Mouse (Mus musculus) gastrocnemius, postnatal 25 days (tissue): ENCODE results near the gene Chchd3. TPM values are rescaled to one million over a fixed set of nuclear protein-coding genes. Genes with fewer than 3 reads are reported as not detected.

Source experiments
- DNase-seq: peaks from one replicate; pipeline ENCODE4 v3.0.0; 2022
- long read RNA-seq, 2 experiments: library from polyadenylated mRNA; stranded (forward); transcript quantifications; one replicate each; pipeline ENCODE4 v2.0.0; 2021
- total RNA-seq, 2 experiments: library from RNA; stranded (reverse); gene quantifications; 1 replicate in 1 of 2; 2 replicates in 1 of 2; pipeline ENCODE4 v1.2.3; 2021

The Chchd3 gene
- total RNA-seq: 100 to 1,000 TPM; 366 to 394 TPM
- long read RNA-seq, experiment 1, transcript Chchd3-201 (8 exons, 1,550 nt): major isoform, 506 of 533 reads
- long read RNA-seq, experiment 1, partial matches to known transcripts: 7 of 533 reads
- long read RNA-seq, experiment 1, other reads (novel, unspliced or antisense): 19 of 533 reads
- long read RNA-seq, experiment 2, transcript Chchd3-201 (8 exons, 1,550 nt): major isoform, 500 of 526 reads
- long read RNA-seq, experiment 2, partial matches to known transcripts: 6 of 526 reads
- long read RNA-seq, experiment 2, other reads (novel, unspliced or antisense): 18 of 526 reads

GRCm38 (mm10) chr6:33059735-33060576 is at the start of gene Chchd3:
Gene Chchd3, minus strand, starts transcription at chr6:33060260.
- peak; percentile 98 for DNase-seq

- no peak for DNase-seq
Measured at GRCm38 (mm10) chr6:33104661-33105060, 44.6 kb upstream of the Chchd3 start.

DNA sequence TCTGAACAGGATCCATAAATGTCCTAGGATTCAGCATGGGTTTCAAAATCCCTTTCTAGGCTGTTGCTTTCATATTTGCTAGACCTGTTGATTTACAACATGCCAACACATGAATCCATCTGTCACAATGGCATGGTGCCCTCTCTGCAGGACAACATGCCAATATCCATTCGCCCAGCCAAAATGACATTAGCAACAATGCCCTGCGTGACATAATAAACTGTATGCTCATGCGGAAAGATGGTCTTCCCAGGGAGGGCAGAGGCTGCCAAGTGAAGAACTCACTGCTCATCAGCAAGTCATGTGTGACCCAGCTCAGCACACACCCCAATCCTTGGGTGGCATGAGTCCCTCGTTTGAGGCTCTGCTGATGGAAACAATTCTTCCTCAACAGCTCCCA is 38.8 kb upstream of the Chchd3 start:
- DNase-seq: no peak

GRCm38 (mm10) chr6:33094671-33095233 is 34.7 kb upstream of the Chchd3 start:
- DNase-seq: no peak

- no peak for DNase-seq
Measured at GRCm38 (mm10) chr6:33080186-33080585, 20.1 kb upstream of the Chchd3 start.

DNA sequence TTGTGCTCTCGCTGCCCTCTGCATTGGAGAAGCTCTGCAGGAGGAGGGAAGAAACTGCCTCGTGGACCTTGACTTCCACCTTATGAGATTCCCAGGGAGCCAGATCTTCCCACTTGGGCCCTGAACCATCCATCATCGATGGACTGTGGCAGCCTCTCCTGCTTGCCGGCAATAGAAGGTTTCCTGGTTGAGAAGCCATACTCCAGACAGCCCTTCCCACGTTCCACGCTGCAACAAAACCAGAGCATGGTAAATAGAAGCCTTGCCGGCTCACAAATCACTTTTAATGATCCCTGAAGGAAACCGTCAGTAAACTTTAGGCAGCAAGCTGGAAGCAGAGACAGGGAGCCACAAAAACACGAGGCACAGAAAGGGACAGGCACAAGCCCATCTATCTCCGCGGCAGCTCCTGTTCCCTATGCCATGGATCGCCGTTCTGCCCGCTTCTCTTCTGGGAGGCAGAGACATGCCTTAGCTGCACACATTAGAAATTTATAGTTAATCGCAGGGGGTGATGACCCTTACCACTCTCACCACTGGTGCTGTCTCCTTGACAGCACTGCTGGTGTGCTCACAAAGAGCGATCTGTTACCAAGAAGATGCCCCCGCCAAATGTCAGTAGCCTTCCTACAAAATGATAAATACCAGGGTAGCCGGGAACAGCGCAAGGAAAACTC is 18.3 kb upstream of the Chchd3 start:
- no peak for DNase-seq

- no peak for DNase-seq
Measured at GRCm38 (mm10) chr6:33066462-33066861, 6.4 kb upstream of the Chchd3 start.

- DNase-seq: peak; percentile 13
Measured at GRCm38 (mm10) chr6:33059276-33059675, 784 bp downstream of the Chchd3 start.

DNA sequence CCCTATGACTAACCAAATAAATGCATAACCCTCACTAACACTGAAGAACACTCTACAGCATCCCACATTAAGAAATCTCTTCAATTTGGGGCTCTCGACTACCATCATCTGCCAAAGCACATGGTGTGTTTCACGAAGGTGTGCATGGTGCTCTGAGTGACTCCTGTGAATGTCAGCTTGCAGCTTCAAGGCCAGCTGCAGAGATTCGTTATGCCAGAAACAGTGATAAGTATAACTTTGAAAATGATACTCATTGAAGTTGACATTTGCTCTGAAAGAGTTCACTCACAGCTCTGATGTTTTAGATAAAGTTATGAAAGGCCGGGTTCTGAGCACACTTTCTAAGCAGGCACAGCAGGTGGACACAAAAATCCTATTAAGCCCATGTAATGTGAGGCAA is 3.7 kb downstream of the Chchd3 start:
- no peak for DNase-seq

DNA sequence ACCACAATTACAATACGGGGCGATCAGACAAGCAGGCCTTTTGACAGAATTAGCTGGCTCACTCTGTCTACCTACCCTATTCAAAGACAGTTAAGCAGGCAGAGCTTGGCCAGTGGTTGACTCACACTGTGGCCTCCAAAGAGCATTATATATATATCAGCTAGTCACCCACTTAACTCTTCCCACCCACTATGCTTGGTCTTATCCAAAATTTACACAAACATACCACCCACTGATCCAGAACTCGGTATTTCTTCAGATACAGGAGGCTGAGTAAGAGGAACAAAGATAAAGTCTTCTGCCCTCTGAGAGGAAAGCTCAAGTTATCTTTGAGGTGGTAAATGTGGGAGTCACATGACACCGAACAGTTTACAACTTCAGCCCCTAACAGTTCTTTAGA is 4.4 kb downstream of the Chchd3 start:
- DNase-seq: no peak

DNA sequence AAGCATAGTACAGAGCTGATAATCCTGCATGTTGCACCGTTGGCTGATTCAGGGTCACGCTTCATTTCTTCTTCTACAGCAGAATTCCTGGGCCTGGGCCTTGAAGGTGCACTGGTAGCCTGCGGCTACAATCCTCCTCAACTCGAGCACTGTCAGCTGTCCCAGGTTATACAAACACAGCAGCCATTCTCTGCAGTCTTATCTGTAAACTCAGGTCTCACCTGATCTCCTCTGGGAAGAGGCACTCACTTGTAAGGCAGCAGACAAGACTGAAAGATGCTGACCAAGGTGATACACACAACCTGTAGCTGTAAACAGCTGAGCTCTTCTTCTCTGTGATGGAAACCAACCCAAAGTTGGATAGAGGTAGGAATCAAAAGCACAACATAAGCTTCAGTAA is 5.1 kb downstream of the Chchd3 start:
- DNase-seq: no peak

GRCm38 (mm10) chr6:33051642-33052041 is 8.4 kb downstream of the Chchd3 start:
- no peak for DNase-seq

DNA sequence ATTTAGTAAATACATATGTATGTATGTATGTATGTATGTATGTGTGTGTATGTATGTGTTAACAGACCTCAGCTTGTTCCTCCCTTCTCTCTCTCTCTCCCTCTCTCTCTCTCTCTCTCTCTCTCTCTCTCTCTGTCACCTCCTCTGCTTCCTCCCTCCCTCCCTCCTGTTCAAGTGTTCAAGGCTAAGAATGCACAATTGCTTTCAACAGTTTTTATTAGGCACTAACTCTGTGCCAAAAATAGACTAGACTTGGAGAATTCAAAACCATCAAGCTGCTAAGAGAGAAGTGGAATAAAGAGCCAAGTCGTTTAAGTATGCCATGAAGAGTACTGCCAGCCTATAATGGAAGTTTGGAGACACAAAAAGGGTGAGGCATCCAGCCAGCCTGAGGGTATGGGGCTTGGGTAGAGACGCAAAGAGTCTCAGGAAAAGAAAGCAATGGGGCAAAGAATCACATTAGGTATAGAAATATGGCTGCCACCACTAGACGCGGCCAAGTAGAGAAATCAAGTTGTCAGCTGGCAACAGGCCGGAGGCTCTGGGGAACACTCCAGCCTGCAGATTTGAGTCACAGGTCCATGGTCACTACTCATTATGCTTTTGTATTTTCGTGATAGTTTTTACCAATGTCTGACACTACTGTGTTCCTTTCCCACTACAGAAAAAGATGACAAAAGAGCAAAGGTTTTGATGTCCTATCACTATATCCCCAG is 10.2 kb downstream of the Chchd3 start:
- no peak for DNase-seq

GRCm38 (mm10) chr6:33043480-33043879 is 16.6 kb downstream of the Chchd3 start:
- no peak for DNase-seq

DNA sequence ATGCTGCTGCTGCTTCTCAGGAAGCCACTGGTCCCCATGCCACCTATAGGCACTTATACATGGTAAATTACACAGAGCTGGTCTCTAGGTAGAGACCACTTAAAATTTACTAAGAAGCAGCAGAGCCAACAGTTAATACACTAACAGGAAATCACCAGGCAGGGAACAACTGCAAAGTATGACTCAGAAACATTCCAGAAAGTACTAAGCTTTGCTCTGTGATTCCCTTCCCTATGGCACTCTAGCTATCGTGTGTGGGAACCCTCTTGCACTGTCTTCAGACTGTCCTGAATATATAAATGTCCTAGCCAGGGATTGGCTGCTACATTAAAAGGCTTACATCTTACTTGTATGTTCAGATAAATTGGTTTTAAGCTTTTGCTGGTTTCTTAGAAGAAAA is 17.2 kb downstream of the Chchd3 start:
- no peak for DNase-seq

GRCm38 (mm10) chr6:33041978-33042377 is 18.1 kb downstream of the Chchd3 start:
- DNase-seq: no peak

DNA sequence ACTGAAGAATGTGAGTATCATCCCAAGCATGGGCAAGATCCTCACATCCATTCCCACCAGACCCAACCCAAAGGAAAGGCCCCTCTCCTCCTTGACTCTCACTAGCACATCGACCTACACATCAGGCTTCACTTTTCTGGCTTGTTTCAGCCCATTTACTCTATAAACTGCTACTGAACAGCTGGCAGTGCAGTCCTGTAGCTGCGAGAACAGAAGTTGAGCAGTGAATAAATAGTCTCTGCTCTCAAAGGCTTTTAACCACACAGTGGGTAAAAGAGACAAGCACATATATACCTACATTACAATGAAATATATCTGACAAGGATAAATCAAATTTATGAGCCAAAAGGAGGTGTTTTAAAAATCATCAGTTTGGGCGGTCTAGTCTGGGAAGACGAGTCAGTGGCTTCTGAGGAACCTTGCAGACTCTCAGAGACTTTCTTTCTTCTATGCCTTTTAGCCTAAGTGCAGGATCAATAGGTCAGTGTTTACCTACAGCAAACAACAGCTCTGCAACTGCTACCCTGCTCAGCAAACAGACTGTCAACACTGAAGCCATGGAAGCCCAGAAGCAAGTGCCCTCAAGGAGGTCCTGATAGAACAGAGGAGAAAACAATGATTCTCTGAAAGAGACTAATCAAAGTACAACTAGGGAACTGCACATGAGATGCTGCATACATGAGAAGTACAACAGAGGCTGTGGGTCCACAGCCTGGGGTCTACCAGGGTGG is 19.5 kb downstream of the Chchd3 start:
- no peak for DNase-seq

DNA sequence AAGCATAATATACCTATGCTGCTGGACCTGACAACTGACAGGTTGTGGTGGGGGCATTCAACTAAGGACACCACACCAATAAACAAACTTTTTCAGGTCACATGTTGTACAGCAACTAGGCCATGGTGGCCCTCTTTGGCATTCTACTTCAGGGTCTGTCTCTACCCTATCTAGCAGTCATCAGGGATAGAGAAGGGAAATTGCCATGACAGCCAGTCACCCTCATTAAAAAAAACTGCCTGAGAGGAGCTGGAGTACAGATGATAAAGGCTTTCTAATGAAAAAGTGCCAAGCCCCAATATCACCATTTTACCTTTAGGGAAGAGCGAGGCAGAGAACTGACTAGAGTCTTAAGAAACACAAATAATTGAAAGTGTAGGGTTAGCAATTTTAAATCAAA is 27.5 kb downstream of the Chchd3 start:
- no peak for DNase-seq

DNA sequence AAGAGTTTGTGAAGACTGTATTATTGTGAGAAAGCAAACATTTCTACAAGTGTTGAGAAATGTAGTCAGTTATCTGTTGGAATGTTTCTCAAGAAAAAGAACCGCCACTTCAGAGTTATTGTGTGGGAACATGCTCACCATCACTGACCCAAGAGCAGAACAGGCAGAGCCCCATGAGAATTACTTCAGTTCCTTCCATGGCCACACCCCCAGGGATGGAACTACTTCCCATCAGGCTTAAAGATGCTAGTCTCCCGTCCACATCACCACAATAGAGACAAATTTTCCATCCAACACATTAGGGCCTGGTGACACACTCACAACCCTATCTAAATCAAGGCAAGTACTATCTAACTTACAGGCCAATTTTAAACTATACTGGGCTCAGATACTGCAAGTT is 28.4 kb downstream of the Chchd3 start:
- DNase-seq: no peak

DNA sequence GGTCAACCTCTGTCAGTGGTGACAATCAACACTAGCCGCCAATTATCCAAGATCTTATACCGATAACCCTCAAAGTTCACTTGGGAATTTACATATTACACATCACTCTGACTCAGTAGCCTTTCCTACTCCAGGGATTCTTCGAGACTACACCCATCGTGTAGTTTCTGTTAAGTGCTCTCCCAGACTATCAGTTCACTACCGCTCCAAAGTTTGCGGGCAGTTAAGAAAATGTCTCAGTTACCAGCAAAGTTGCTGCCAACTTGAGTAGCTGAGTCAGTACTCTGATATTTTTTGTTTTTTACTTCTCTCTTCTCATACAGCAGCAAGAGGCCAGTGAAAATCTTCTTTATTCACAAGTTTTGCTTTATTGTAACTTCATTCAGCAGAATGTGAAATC is 31.8 kb downstream of the Chchd3 start:
- no peak for DNase-seq

DNA sequence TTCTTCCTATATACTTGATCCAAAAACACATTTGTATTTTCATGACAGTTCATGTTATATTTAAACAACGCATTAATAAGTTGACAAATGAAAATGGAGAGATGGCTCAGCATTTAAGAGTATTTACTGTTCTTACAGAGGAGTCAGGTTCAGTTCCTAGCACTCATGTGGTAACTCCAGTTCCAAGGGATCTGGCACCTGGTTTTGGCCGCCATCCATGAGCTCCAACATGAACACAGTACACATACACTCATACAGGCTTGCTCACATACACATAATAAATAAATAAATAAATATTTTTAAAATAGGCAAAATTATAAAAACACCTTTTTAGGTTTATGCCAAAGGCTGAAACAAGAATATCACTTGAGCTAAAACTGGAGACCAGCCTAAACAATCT is 35.0 kb downstream of the Chchd3 start:
- no peak for DNase-seq
